Mouse (Mus musculus) CH12.LX (cell line): ENCODE measurements at regions not wholly inside any gene's neighbourhood (a gene's known extent, or its start where the extent isn't known, plus 50 kb on each side); places are given as distances from the start of the nearest gene placed in this dataset.

Experiments used
- DNase-seq: peaks from one replicate; pipeline ENCODE4 v3.0.0-alpha.2; 2013; ENCODE audit errors: extremely low read depth
- H3K27ac ChIP-seq: 2 replicates; pipeline ENCODE4 v1.5.1; 2012; ENCODE audit warnings: low read depth, mild to moderate bottlenecking, control low read depth, moderate library complexity; ENCODE audit not compliant: insufficient read depth
- H3K27me3 ChIP-seq: replicated peaks from 2 replicates; pipeline ENCODE3; 2012; ENCODE audit warnings: inconsistent platforms
- H3K36me3 ChIP-seq, 2 experiments: replicated peaks in 1 of 2; 2 replicates each; pipeline versions ENCODE3 to v1.6.1; 2012; ENCODE audit warnings: inconsistent platforms in 1 of 2, low read length in 1 of 2, mild to moderate bottlenecking in 1 of 2, mixed read lengths in 1 of 2, moderate library complexity in 1 of 2; ENCODE audit not compliant: control insufficient read depth in 1 of 2, insufficient read depth in 1 of 2
- H3K4me1 ChIP-seq, 2 experiments: 2 replicates each; pipeline ENCODE4 v1.6.1; 2012; ENCODE audit warnings: inconsistent platforms in 1 of 2, moderate library complexity in 1 of 2; ENCODE audit not compliant: insufficient read depth in 2 of 2, control insufficient read depth in 1 of 2
- H3K4me2 ChIP-seq: 2 replicates; pipeline ENCODE4 v1.6.1; 2012; ENCODE audit warnings: low read depth, mild to moderate bottlenecking, control low read depth; ENCODE audit not compliant: poor library complexity, insufficient read depth, severe bottlenecking
- H3K4me3 ChIP-seq, 3 experiments: fragments of 150-350 bp in 1 of 3; sonication (generic) in 1 of 3; replicated peaks in 1 of 3; 2 replicates each; pipeline versions ENCODE3 to v1.5.1; 2011 to 2012; ENCODE audit warnings: low read depth in 2 of 3, low read length in 2 of 3, mild to moderate bottlenecking in 2 of 3, moderate library complexity in 2 of 3, control low read depth in 1 of 3, improper control_type of control experiment in 1 of 3, inconsistent platforms in 1 of 3, mixed read lengths in 1 of 3; ENCODE audit not compliant: poor library complexity in 1 of 3
- H3K79me2 ChIP-seq: replicated peaks from 2 replicates; pipeline ENCODE4 v1.6.1; 2012; ENCODE audit warnings: mild to moderate bottlenecking, moderate library complexity; ENCODE audit not compliant: control insufficient read depth, poor library complexity, insufficient read depth, severe bottlenecking; ENCODE audit errors: extremely low read depth
- H3K9ac ChIP-seq: 2 replicates; pipeline ENCODE4 v1.6.1; 2012; ENCODE audit warnings: low read depth, mild to moderate bottlenecking, control low read depth, moderate library complexity; ENCODE audit not compliant: insufficient read depth
- H3K9me3 ChIP-seq: replicated peaks from 2 replicates; pipeline ENCODE3; 2012; ENCODE audit warnings: low read length, inconsistent platforms, mixed read lengths
- BHLHE40 ChIP-seq: IDR thresholded peaks from 2 replicates; pipeline ENCODE4 v1.6.1; 2011; ENCODE audit warnings: mild to moderate bottlenecking, low read depth, low read length, improper control_type of control experiment
- CHD1 ChIP-seq: IDR thresholded peaks from 2 replicates; pipeline ENCODE4 v1.6.1; 2012; ENCODE audit warnings: low read depth, low read length, improper control_type of control experiment, inconsistent platforms
- CTCF ChIP-seq, 2 experiments: IDR thresholded peaks in 1 of 2; conservative IDR thresholded peaks in 1 of 2; 2 replicates each; pipeline ENCODE4 v1.5.1; 2011 to 2012; ENCODE audit warnings: low read depth in 2 of 2, low read length in 2 of 2, improper control_type of control experiment in 1 of 2, inconsistent platforms in 1 of 2, mild to moderate bottlenecking in 1 of 2, moderate library complexity in 1 of 2
- E2F4 ChIP-seq: IDR thresholded peaks from 2 replicates; pipeline ENCODE4 v1.6.1; 2011; ENCODE audit warnings: low read depth, low read length, improper control_type of control experiment; ENCODE audit not compliant: insufficient replicate concordance
- EP300 ChIP-seq: IDR thresholded peaks from 2 replicates; pipeline ENCODE4 v1.6.1; 2011; ENCODE audit warnings: low read length, improper control_type of control experiment
- ETS1 ChIP-seq: conservative IDR thresholded peaks from 2 replicates; pipeline ENCODE4 v1.6.1; 2012; ENCODE audit warnings: low read depth, mild to moderate bottlenecking, inconsistent platforms, low read length, improper control_type of control experiment, moderate library complexity
- GABPA ChIP-seq: IDR thresholded peaks from 2 replicates; pipeline ENCODE4 v1.6.1; 2012; ENCODE audit warnings: low read depth, low read length, improper control_type of control experiment, inconsistent platforms; ENCODE audit not compliant: insufficient replicate concordance
- IRF4 ChIP-seq: IDR thresholded peaks from 2 replicates; pipeline ENCODE4 v1.6.1; 2014; ENCODE audit warnings: low read depth, mild to moderate bottlenecking, inconsistent platforms, low read length, improper control_type of control experiment
- JUN ChIP-seq: IDR thresholded peaks from 2 replicates; pipeline ENCODE4 v1.6.1; 2011; ENCODE audit warnings: low read depth, mild to moderate bottlenecking, low read length, improper control_type of control experiment, moderate library complexity; ENCODE audit not compliant: insufficient read depth
- JUND ChIP-seq: conservative IDR thresholded peaks from 2 replicates; pipeline ENCODE4 v1.6.1; 2011; ENCODE audit warnings: low read depth, low read length, improper control_type of control experiment
- KAT2A ChIP-seq: IDR thresholded peaks from 2 replicates; pipeline ENCODE4 v1.6.1; 2012; ENCODE audit warnings: low read length, improper control_type of control experiment, inconsistent platforms; ENCODE audit not compliant: insufficient replicate concordance
- MAFK ChIP-seq: IDR thresholded peaks from 2 replicates; pipeline ENCODE4 v1.6.1; 2011; ENCODE audit warnings: low read length, improper control_type of control experiment; ENCODE audit not compliant: insufficient replicate concordance
- MAZ ChIP-seq: IDR thresholded peaks from 2 replicates; pipeline ENCODE4 v1.6.1; 2012; ENCODE audit warnings: low read depth, mild to moderate bottlenecking, inconsistent platforms, low read length, improper control_type of control experiment, moderate library complexity
- MEF2A ChIP-seq: IDR thresholded peaks from 2 replicates; pipeline ENCODE4 v1.6.1; 2014; ENCODE audit warnings: low read depth, mild to moderate bottlenecking, inconsistent platforms, low read length, improper control_type of control experiment, borderline replicate concordance
- MXI1 ChIP-seq: IDR thresholded peaks from 2 replicates; pipeline ENCODE4 v1.6.1; 2011; ENCODE audit warnings: mild to moderate bottlenecking, low read depth, low read length, improper control_type of control experiment
- NELFE ChIP-seq: IDR thresholded peaks from 2 replicates; pipeline ENCODE4 v1.6.1; 2011; ENCODE audit warnings: low read depth, low read length, improper control_type of control experiment
- NRF1 ChIP-seq: IDR thresholded peaks from 2 replicates; pipeline ENCODE4 v1.6.1; 2014; ENCODE audit warnings: low read depth, mild to moderate bottlenecking, inconsistent platforms, low read length, improper control_type of control experiment, moderate library complexity
- PAX5 ChIP-seq: IDR thresholded peaks from 2 replicates; pipeline ENCODE4 v1.6.1; 2012; ENCODE audit warnings: low read length, inconsistent platforms, mixed read lengths
- POLR2A ChIP-seq: IDR thresholded peaks from 2 replicates; pipeline ENCODE4 v1.6.1; 2011; ENCODE audit warnings: low read depth, mild to moderate bottlenecking, improper control_type of control experiment, low read length
- RCOR1 ChIP-seq: conservative IDR thresholded peaks from 2 replicates; pipeline ENCODE4 v1.6.1; 2012; ENCODE audit warnings: low read depth, mild to moderate bottlenecking, inconsistent platforms, low read length, improper control_type of control experiment
- SIN3A ChIP-seq: IDR thresholded peaks from 2 replicates; pipeline ENCODE4 v1.6.1; 2012; ENCODE audit warnings: low read length, improper control_type of control experiment, inconsistent platforms
- TBP ChIP-seq: conservative IDR thresholded peaks from 2 replicates; pipeline ENCODE4 v1.6.1; 2011; ENCODE audit warnings: low read depth, low read length, improper control_type of control experiment
- TCF12 ChIP-seq: IDR thresholded peaks from 2 replicates; pipeline ENCODE4 v1.6.1; 2014; ENCODE audit warnings: low read depth, mild to moderate bottlenecking, inconsistent platforms, low read length, improper control_type of control experiment
- UBTF ChIP-seq: IDR thresholded peaks from 2 replicates; pipeline ENCODE4 v1.6.1; 2012; ENCODE audit warnings: low read depth, mild to moderate bottlenecking, inconsistent platforms, low read length, improper control_type of control experiment, moderate library complexity
- USF1 ChIP-seq: IDR thresholded peaks from 2 replicates; pipeline ENCODE4 v1.6.1; 2014; ENCODE audit warnings: low read depth, mild to moderate bottlenecking, inconsistent platforms, low read length, improper control_type of control experiment
- USF2 ChIP-seq: conservative IDR thresholded peaks from 2 replicates; pipeline ENCODE4 v1.6.1; 2011; ENCODE audit warnings: low read depth, low read length, improper control_type of control experiment
- ZC3H11A ChIP-seq: IDR thresholded peaks from 2 replicates; pipeline ENCODE4 v1.6.1; 2012; ENCODE audit warnings: low read depth, mild to moderate bottlenecking, inconsistent platforms, low read length, improper control_type of control experiment
- ZKSCAN1 ChIP-seq: IDR thresholded peaks from 2 replicates; pipeline ENCODE4 v1.6.1; 2012; ENCODE audit warnings: low read depth, inconsistent platforms, low read length, improper control_type of control experiment, borderline replicate concordance
- ZMIZ1 ChIP-seq: IDR thresholded peaks from 2 replicates; pipeline ENCODE4 v1.6.1; 2012; ENCODE audit warnings: low read depth, mild to moderate bottlenecking, inconsistent platforms, low read length, improper control_type of control experiment
- ZNF384 ChIP-seq: IDR thresholded peaks from 2 replicates; pipeline ENCODE4 v1.6.1; 2012; ENCODE audit warnings: low read depth, low read length, improper control_type of control experiment, inconsistent platforms
- dilution Hi-C: fragments of 300-500 bp; cut with MboI; formaldehyde crosslinking; loops from 2 replicates; pipeline ENCODE4 v1.14.3; 2020; ENCODE audit warnings: low sequenced_read_pairs; ENCODE audit not compliant: extremely low pct_unique_long_range_greater_than_20kb, extremely low pct_ligation_motif_present
- in situ Hi-C: fragments of 300-500 bp; cut with MboI; formaldehyde crosslinking; loops from 3 replicates; pipeline ENCODE4 v1.14.3; 2019; ENCODE audit warnings: low sequenced_read_pairs, low pct_ligation_motif_present, low pct_unique_long_range_greater_than_20kb, mixed read lengths

- in situ Hi-C loops (no loop called here), dilution Hi-C loops (no loop called here)
- Histone ChIP-seq H3K27me3 (no peaks in the 10 kb centered on the region), H3K9ac (no peak overlapping the region), H3K79me2 (no peaks in the 10 kb centered on the region), H3K4me1 (peaks cover 0 to 5% of the 10 kb centered on the region in 2 experiments; a peak in 2 of 4 replicates), H3K4me3 (no peak overlapping the region)
- DNase-seq: no peak
- TF ChIP-seq PAX5: no peak
- TF ChIP-seq RCOR1: no peak
- TF ChIP-seq ETS1: no peak
- TF ChIP-seq CTCF (conservative IDR thresholded peaks at IDR 0.05 in 1 of 2, IDR thresholded peaks at IDR 0.05 in 1 of 2; ENCODE audit: low read depth in 2 of 2, low read length in 2 of 2): no peak
- no peak for TF ChIP-seq MXI1
- no peak for TF ChIP-seq ZNF384
- no peak for TF ChIP-seq SIN3A
- TF ChIP-seq ZC3H11A: no peak
- no peak for TF ChIP-seq GABPA
- TF ChIP-seq UBTF: no peak
- no peak for TF ChIP-seq E2F4
- TF ChIP-seq POLR2A: no peak
- no peak for TF ChIP-seq BHLHE40
- no peak for TF ChIP-seq JUN
- no peak for TF ChIP-seq USF1
- TF ChIP-seq EP300: no peak
- no peak for TF ChIP-seq CHD1
- no peak for TF ChIP-seq IRF4
- TF ChIP-seq, all 38 proteins: peak for 0
- H3K9me3 ChIP-seq: no peaks in the 10 kb centered on the region
- H3K36me3 ChIP-seq: no peaks in the 10 kb centered on the region
- no peak overlapping the region for H3K4me2 ChIP-seq
- H3K27ac ChIP-seq: no peak overlapping the region
These were observed 379.4 kb downstream of the Atp6ap1l start for GRCm38 (mm10) chr13:90525801-90526200.

- Histone ChIP-seq H3K27me3 (no peaks in the 10 kb centered on the region), H3K4me2 (peak overlapping the region; percentile 73), H3K36me3 (no peaks in the 10 kb centered on the region), H3K4me3 (no peak overlapping the region), H3K27ac (no peak overlapping the region), H3K79me2 (no peaks in the 10 kb centered on the region), H3K9ac (no peak overlapping the region), H3K9me3 (no peaks in the 10 kb centered on the region), H3K4me1 (peaks cover 0 to 5% of the 10 kb centered on the region in 2 experiments; a peak in 2 of 4 replicates)
- dilution Hi-C loops (no loop called here), in situ Hi-C loops (no loop called here)
- peak; percentile 2 for DNase-seq
- TF ChIP-seq NELFE (no peak), NRF1 (no peak), RCOR1 (no peak), JUND (no peak), ZMIZ1 (no peak), ZKSCAN1 (no peak), KAT2A (no peak), TCF12 (no peak), CHD1 (no peak), TBP (no peak), SIN3A (no peak), MAFK (no peak), GABPA (no peak), USF2 (no peak), MEF2A (no peak), MAZ (no peak), ETS1 (no peak), E2F4 (no peak), MXI1 (no peak)
These were observed 383.4 kb downstream of the Atp6ap1l start for GRCm38 (mm10) chr13:90521758-90522245.
